Mouse (Mus musculus): ENCODE measurements around the gene Ldha.

GRCm38 (mm10) chr7:46842278-46842677 lies 1.0 kb downstream of the Ldha start:
- TF ChIP-seq CTCF (IDR thresholded peaks at IDR 0.05; ENCODE audit: extremely low read depth, insufficient read depth, low read length) (no peak), POLR2A (IDR thresholded peaks at IDR 0.05; ENCODE audit: extremely low read depth, insufficient read depth, low read length) (no peak)
